In the genomic region with DNA sequence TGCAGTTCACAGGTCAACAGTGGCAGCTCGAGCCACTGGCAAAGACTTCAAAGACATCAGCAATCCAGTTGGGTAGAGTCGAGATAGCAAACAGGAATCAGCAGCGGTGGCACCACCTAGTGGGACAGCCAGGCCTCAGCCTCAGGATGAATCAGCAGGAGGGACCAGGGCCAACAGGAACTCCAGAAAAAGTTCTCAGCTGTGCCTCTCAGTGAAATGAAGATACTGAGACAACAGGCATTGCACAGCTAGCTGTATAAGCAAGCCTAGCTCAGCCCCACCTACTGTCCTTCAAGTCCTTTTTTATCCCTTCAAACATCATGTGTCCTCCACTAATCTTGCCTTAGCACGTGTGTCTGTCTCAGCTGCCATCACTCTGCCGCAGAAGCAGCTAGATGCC, we compare ENCODE assay signal across 9 mouse cellular contexts. TPM values are rescaled to one million over a fixed set of nuclear protein-coding genes. Genes with fewer than 3 reads are reported as not detected.
DNase-seq lines count a peak whose midpoint lies in the region; ATAC-seq and TF ChIP-seq lines count a peak whose summit lies in the region.
"Had no signal": no experiment of that assay in that cellular context is flagged by ENCODE, and none has a peak within 500 bp of the region (broad histone marks: within the 10 kb centered on the region; RNA-seq: fewer than 3 reads in every experiment).

No protein-coding gene starts in this region.

- ATAC-seq in Patski: no peak
- peak; percentile 93 for ATAC-seq in erythroid progenitor cell, adult 5-6 weeks (replicated peaks; ENCODE audit: low FRiP score, poor library complexity, severe bottlenecking)

- CTCF ChIA-PET in Patski (lab: Charles Lee): no interaction called here

- TF ChIP-seq CTCF in left cerebral cortex, adult 2 months (IDR thresholded peaks at IDR 0.05): peak; percentile 42
- TF ChIP-seq CTCF in Patski (IDR thresholded peaks at IDR 0.05): peak; percentile 35

- POLR2A ChIA-PET in Patski (lab: Charles Lee): no interaction called here

- no peak overlapping the region for H3K27ac ChIP-seq in left cerebral cortex, adult 2 months
- H3K27ac ChIP-seq: embryonic facial prominence, embryonic 15.5 days; limb, embryonic 15.5 days had no signal

- no peaks in the 10 kb centered on the region for H3K27me3 ChIP-seq in Patski
- H3K27me3 ChIP-seq: embryonic facial prominence, embryonic 15.5 days; limb, embryonic 15.5 days had no signal

- in situ Hi-C loops in Patski (cut with MboI; ENCODE audit: low pct_unique_long_range_greater_than_20kb): loop anchor here (5.0 kb wide), 1 partner anchor 90 kb away; no protein-coding TSS in a partner anchor

- H3K4me3 ChIP-seq in left cerebral cortex, adult 2 months: no peak overlapping the region
- H3K4me3 ChIP-seq: embryonic facial prominence, embryonic 15.5 days; limb, embryonic 15.5 days had no signal

- intact Hi-C loops in left cerebral cortex, adult 2 months (cut with DNase I): loop anchor here (5.0 to 10.0 kb wide), 2 partner anchors 80 to 323 kb away; no protein-coding TSS in a partner anchor
- intact Hi-C loops in left cerebral cortex, postnatal 36 days (cut with DNase I): no loop called here

- DNase-seq in left cerebral cortex, adult 2 months (ENCODE audit: extremely low spot score in 1 of 2, low spot score in 2 of 2): peak in 1 of 2 experiments; percentile 24
- no peak for DNase-seq in left cerebral cortex, postnatal 36 days (ENCODE audit: low spot score in 2 of 2)
- DNase-seq in Patski (ENCODE audit: low read depth, low spot score): no peak
- DNase-seq in lung, postnatal 36 days: peak; percentile 33
- DNase-seq in thymus, postnatal 0 days (ENCODE audit: low spot score): no peak
- DNase-seq in frontal cortex, postnatal 25 days (ENCODE audit: low spot score in 2 of 2): no peak

RNA-seq across cellular contexts. Expression of gene Gm6904, which starts 28.0 kb away (rescaled TPM):
- total RNA-seq in left cerebral cortex, adult 2 months (2021): not detected
- total RNA-seq in left cerebral cortex, postnatal 36 days (2021): not detected
- polyA plus RNA-seq in Patski (2021): 0.17 TPM
- not detected in 2 replicates for total RNA-seq in erythroid progenitor cell, adult 5-6 weeks (2015; ENCODE audit: low replicate concordance)
- 3.0 TPM in 1 of 2 replicates, not detected in the other for total RNA-seq in erythroid progenitor cell, adult 5-6 weeks (2017; ENCODE audit: low replicate concordance)
- polyA plus RNA-seq in thymus, postnatal 0 days (2015; fragmentation: Nextera tagmentation; extraction: Ambion mirVana): not detected in 2 replicates
- polyA plus RNA-seq: embryonic facial prominence, embryonic 15.5 days; limb, embryonic 15.5 days had no signal

RNA-seq across cellular contexts. Expression of gene Rcbtb1, which starts 31.0 kb away (rescaled TPM):
- total RNA-seq in left cerebral cortex, adult 2 months (2021): 10 to 100 TPM; 28.1 TPM
- 10 to 100 TPM; 29.2 to 29.3 TPM for total RNA-seq in left cerebral cortex, postnatal 36 days (2021)
- 29.5 TPM for polyA plus RNA-seq in Patski (2021)
- total RNA-seq in erythroid progenitor cell, adult 5-6 weeks (2015; ENCODE audit: low replicate concordance): 9.7 and 13.0 TPM in 2 replicates
- 7.6 and 10.8 TPM in 2 replicates for total RNA-seq in erythroid progenitor cell, adult 5-6 weeks (2017; ENCODE audit: low replicate concordance)
- polyA plus RNA-seq in thymus, postnatal 0 days (2015; fragmentation: Nextera tagmentation; extraction: Ambion mirVana): 18.6 and 25.6 TPM in 2 replicates

RNA-seq across cellular contexts. Expression of gene Gm5142, which starts 53.5 kb away (rescaled TPM):
- total RNA-seq in left cerebral cortex, adult 2 months (2021): not detected
- not detected for total RNA-seq in left cerebral cortex, postnatal 36 days (2021)
- polyA plus RNA-seq in Patski (2021): not detected
- total RNA-seq in erythroid progenitor cell, adult 5-6 weeks (2015; ENCODE audit: low replicate concordance): not detected in 2 replicates
- total RNA-seq in erythroid progenitor cell, adult 5-6 weeks (2017; ENCODE audit: low replicate concordance): not detected in 2 replicates
- not detected in 2 replicates for polyA plus RNA-seq in thymus, postnatal 0 days (2015; fragmentation: Nextera tagmentation; extraction: Ambion mirVana)
- polyA plus RNA-seq: embryonic facial prominence, embryonic 15.5 days; limb, embryonic 15.5 days had no signal
